Mouse (Mus musculus) limb, embryonic 14.5 days (tissue): ENCODE data around the gene Gm45062. TPM values are rescaled to one million over a fixed set of nuclear protein-coding genes. Genes with fewer than 3 reads are reported as not detected.

Experiments
- ATAC-seq: fragments of 200-750 bp; cut with Nextera tagmentation; 2 replicates; pipeline ENCODE4 v1.8.0; 2017; ENCODE audit warnings: low read depth, moderate number of reproducible peaks, moderate TSS enrichment; ENCODE audit not compliant: low FRiP score
- DNase-seq: peaks from one replicate; pipeline ENCODE4 v3.0.0-alpha.2; 2015; ENCODE audit warnings: low spot score
- H3K27ac ChIP-seq: fragments of 300-500 bp; sonication (generic); replicated peaks from 2 replicates; pipeline ENCODE4 v1.5.1; 2014; ENCODE audit warnings: low read depth, mild to moderate bottlenecking, low read length, moderate library complexity, mixed read lengths
- H3K27me3 ChIP-seq: fragments of 300-500 bp; sonication (generic); 2 replicates; pipeline ENCODE4 v1.6.1; 2014; ENCODE audit warnings: low read length, mixed read lengths; ENCODE audit not compliant: control insufficient read depth, insufficient read depth
- H3K36me3 ChIP-seq: fragments of 300-500 bp; sonication (generic); 2 replicates; pipeline ENCODE4 v1.6.1; 2014; ENCODE audit warnings: mild to moderate bottlenecking, low read length, moderate library complexity, mixed read lengths; ENCODE audit not compliant: control insufficient read depth, insufficient read depth
- H3K4me1 ChIP-seq: fragments of 300-500 bp; sonication (generic); 2 replicates; pipeline ENCODE4 v1.6.1; 2014; ENCODE audit warnings: antibody characterized with exemption, low read length, mixed read lengths; ENCODE audit not compliant: control insufficient read depth, insufficient read depth
- H3K4me2 ChIP-seq: fragments of 300-500 bp; sonication (generic); replicated peaks from 2 replicates; pipeline ENCODE4 v1.6.1; 2014; ENCODE audit warnings: low read depth, mild to moderate bottlenecking, low read length, moderate library complexity; ENCODE audit not compliant: severe bottlenecking
- H3K4me3 ChIP-seq: fragments of 300-500 bp; sonication (generic); replicated peaks from 2 replicates; pipeline ENCODE4 v1.5.1; 2014; ENCODE audit warnings: low read length
- H3K9ac ChIP-seq: fragments of 300-500 bp; sonication (generic); 2 replicates; pipeline ENCODE4 v1.6.1; 2014; ENCODE audit warnings: mild to moderate bottlenecking, low read depth, low read length, moderate library complexity; ENCODE audit not compliant: severe bottlenecking
- H3K9me3 ChIP-seq: fragments of 300-500 bp; sonication (generic); 2 replicates; pipeline ENCODE4 v1.6.1; 2016; ENCODE audit warnings: low read length; ENCODE audit not compliant: control insufficient read depth
- POLR2A ChIP-seq: fragments of 200-500 bp; IDR thresholded peaks from 2 replicates; pipeline ENCODE4 v1.8.0; 2012; ENCODE audit warnings: inconsistent platforms, mild to moderate bottlenecking, moderate library complexity, borderline replicate concordance; ENCODE audit not compliant: insufficient read depth, insufficient read length; ENCODE audit errors: extremely low read depth
- WGBS: fragments of 180-500 bp; shearing (Covaris S2); extraction: QIAGEN DNeasy Blood & Tissue Kit; methylation state at CpG from one replicate; pipeline ENCODE4 v1.1.7; 2014; 5-methylcytosine and 5-hydroxymethylcytosine counted together
- polyA plus RNA-seq, 2 experiments: library from polyadenylated mRNA; depleted of rRNA in 1 of 2; stranded (reverse) in 1 of 2; unstranded in 1 of 2; fragments of >200 nt; fragmentation: Nextera tagmentation in 1 of 2; extraction: Ambion mirVana in 1 of 2; gene quantifications; 2 replicates each; pipeline versions ENCODE4 v1.2.1 to v1.2.3; 2012 to 2014

The Gm45062 gene
- polyA plus RNA-seq, 2 experiments = 8.7 to 14.7 TPM

DNA sequence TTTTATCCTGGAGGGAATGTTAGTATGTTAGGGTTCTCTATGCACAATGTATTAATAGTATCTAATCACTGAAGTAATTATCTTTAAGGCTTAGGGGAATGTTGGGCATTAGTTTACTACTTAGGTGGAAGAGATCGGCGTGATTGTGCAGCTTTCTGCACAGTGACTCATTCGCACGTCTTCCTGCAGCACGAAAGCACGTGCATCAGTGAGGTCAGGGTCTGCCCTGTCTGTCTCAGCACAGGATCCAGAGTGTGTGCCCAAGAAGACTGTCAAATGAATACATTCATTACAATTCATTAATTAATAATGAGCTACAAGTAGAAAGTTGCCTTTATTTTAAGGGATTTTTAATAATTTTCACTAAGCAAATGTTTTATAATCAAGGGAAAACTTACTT, 115.0 kb downstream of the Gm45062 start:
- no peak overlapping the region for H3K9ac ChIP-seq
- no peaks in the 10 kb centered on the region for H3K9me3 ChIP-seq
- no peaks in the 10 kb centered on the region for H3K4me1 ChIP-seq
- WGBS = 80% methylated on average over 6 of the region's 6 CpGs
- TF ChIP-seq POLR2A = no peak
- no peaks in the 10 kb centered on the region for H3K36me3 ChIP-seq
- DNase-seq = no peak
- H3K27me3 ChIP-seq = no peaks in the 10 kb centered on the region
- no peak overlapping the region for H3K4me2 ChIP-seq
- no peak overlapping the region for H3K4me3 ChIP-seq
- no peak overlapping the region for H3K27ac ChIP-seq
- no peak for ATAC-seq

DNA sequence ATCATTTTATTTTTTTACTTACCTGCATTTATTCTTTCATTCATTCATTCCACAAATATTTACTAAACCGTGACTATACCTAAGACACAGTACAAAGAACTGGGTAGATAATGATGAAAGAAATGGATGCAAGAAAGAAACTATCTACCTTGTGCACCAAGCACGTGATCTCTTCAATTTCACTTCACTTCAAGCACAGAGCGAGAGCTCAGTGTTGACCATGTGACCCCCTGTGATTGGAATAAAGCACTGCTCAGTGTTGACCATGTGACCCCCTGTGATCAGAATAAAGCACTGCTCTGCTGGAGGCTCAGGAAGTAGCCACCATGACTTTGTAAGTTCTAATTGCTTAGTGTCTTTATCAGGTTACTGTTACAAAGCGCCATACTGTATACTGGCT, 115.5 kb downstream of the Gm45062 start:
- 88% methylated on average over 4 of the region's 4 CpGs for WGBS
- no peak for TF ChIP-seq POLR2A
- H3K36me3 ChIP-seq = no peaks in the 10 kb centered on the region
- no peaks in the 10 kb centered on the region for H3K4me1 ChIP-seq
- no peak overlapping the region for H3K27ac ChIP-seq
- no peak overlapping the region for H3K4me3 ChIP-seq
- no peak for ATAC-seq
- H3K9me3 ChIP-seq = no peaks in the 10 kb centered on the region
- H3K27me3 ChIP-seq = no peaks in the 10 kb centered on the region
- H3K4me2 ChIP-seq = no peak overlapping the region
- DNase-seq = no peak
- no peak overlapping the region for H3K9ac ChIP-seq

DNA sequence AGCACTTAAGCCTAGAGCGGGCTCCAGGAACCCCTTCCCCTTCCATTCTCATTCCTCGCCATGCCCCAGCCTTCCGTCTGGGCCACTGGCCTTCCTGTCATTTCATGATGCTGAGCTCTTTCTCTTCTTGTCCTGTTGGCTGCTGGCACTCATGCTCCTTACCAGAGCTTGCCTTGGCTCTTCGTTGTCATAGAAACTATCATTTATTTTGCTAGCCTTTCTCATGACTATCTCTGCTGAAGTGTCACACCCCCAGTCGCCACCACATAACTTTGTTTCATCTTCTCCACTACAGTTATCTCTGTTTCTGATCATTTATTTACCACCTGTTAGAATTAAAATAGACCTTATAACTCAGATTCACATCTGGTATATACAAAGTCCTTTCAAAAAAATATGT, 117.1 kb downstream of the Gm45062 start:
- 97% methylated on average over 5 of the region's 5 CpGs for WGBS

DNA sequence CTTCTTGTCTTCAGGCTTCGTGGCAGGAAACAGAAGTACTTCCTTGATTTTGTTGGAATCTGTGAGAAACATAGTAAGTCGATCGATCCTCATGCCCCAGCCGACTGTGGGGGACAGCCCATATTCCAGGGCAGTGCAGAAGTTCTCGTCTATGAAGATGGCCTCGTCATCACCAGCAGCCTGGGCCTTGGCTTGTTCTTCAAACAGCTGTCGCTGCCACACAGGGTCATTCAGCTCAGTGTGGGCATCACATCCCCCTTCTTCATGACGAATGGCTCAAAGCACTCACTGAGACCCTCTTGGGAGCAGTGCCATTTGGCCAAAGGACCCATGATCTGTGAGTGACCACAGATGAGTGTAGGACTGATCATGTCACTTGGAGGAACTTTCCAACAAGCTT, 118.4 kb downstream of the Gm45062 start:
- WGBS = 88% methylated on average over 8 of the region's 8 CpGs
- H3K9ac ChIP-seq = no peak overlapping the region
- no peaks in the 10 kb centered on the region for H3K9me3 ChIP-seq
- no peak for TF ChIP-seq POLR2A
- no peaks in the 10 kb centered on the region for H3K4me1 ChIP-seq
- DNase-seq (no peak), ATAC-seq (no peak)
- H3K27ac ChIP-seq = no peak overlapping the region
- no peak overlapping the region for H3K4me2 ChIP-seq
- no peaks in the 10 kb centered on the region for H3K36me3 ChIP-seq
- no peak overlapping the region for H3K4me3 ChIP-seq
- H3K27me3 ChIP-seq = no peaks in the 10 kb centered on the region

More for the DNA sequence above, 117.1 kb downstream of the Gm45062 start:
- no peaks in the 10 kb centered on the region for H3K36me3 ChIP-seq
- H3K9ac ChIP-seq = no peak overlapping the region
- no peak overlapping the region for H3K27ac ChIP-seq
- H3K4me1 ChIP-seq = no peaks in the 10 kb centered on the region
- DNase-seq (no peak), ATAC-seq (no peak)
- no peak for TF ChIP-seq POLR2A
- H3K4me2 ChIP-seq = no peak overlapping the region
- H3K9me3 ChIP-seq = no peaks in the 10 kb centered on the region
- H3K27me3 ChIP-seq = no peaks in the 10 kb centered on the region
- H3K4me3 ChIP-seq = no peak overlapping the region

DNA sequence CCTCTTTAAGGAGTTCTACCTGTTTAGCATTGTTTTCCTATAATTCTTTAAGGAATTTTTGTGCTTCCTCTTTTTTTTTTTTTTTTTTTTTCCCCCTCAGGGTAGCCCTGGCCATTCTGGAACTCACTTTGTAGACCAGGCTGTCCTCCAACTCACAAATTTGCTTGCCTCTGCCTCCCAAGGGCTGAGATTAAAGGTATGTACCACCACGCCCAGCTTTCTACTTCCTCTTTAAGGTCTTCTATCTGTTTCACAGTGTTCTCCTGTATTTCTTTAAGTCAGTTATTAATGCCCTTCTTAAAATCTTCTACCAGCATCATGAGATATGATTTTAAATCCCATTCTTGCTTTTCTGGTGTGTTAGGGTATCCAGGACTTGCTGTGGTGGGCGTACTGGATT, 130.1 kb downstream of the Gm45062 start:
- 97% methylated on average over 2 of the region's 2 CpGs for WGBS
- no peaks in the 10 kb centered on the region for H3K4me1 ChIP-seq
- TF ChIP-seq POLR2A = no peak
- H3K27me3 ChIP-seq = no peaks in the 10 kb centered on the region
- no peak for DNase-seq
- no peaks in the 10 kb centered on the region for H3K36me3 ChIP-seq
- H3K9ac ChIP-seq = no peak overlapping the region
- no peaks in the 10 kb centered on the region for H3K9me3 ChIP-seq
- H3K4me2 ChIP-seq = no peak overlapping the region
- no peak for ATAC-seq
- H3K27ac ChIP-seq = no peak overlapping the region
- no peak overlapping the region for H3K4me3 ChIP-seq

DNA sequence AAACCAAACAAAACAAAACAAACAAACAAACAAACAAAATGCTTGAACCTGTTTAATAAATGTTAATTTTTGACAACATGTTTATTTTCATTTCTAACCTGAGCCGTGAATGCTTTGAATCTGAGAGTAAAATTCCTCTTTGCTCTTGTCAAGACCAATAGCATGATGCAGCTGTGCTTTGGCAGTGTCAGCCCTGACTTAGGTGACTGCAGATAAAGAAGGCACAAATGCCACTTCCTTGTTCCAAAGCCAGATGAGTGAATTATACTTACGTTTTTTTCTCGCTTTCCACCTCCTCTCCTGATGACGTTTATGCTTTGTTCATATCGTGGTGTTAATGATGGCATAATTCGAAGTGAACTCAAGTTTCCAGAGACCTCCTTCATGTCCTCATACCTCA, 131.0 kb downstream of the Gm45062 start:
- no peak overlapping the region for H3K4me2 ChIP-seq
- no peak for TF ChIP-seq POLR2A
- H3K27ac ChIP-seq = no peak overlapping the region
- H3K4me3 ChIP-seq = no peak overlapping the region
- WGBS = 94% methylated on average over 6 of the region's 6 CpGs
- ATAC-seq (no peak), DNase-seq (no peak)
- no peaks in the 10 kb centered on the region for H3K4me1 ChIP-seq
- no peaks in the 10 kb centered on the region for H3K9me3 ChIP-seq
- no peaks in the 10 kb centered on the region for H3K27me3 ChIP-seq
- H3K36me3 ChIP-seq = no peaks in the 10 kb centered on the region
- no peak overlapping the region for H3K9ac ChIP-seq
